Mouse (Mus musculus) naive thymus-derived CD4-positive, alpha-beta T cell, adult 5 months (primary cell): Measurements from ENCODE around the gene Gm20909. TPM values are rescaled to one million over a fixed set of nuclear protein-coding genes. Genes with fewer than 3 reads are reported as not detected.

Experiments
- polyA plus RNA-seq: library from polyadenylated mRNA; unstranded; fragments of 100-300 nt; shearing (Covaris generic); gene quantifications from one replicate; pipeline ENCODE4 v1.2.1, GENCODE M21; 2017

The Gm20909 gene
- polyA plus RNA-seq = not detected

GRCm38 (mm10) chrY:21164270-21164669 lies at the start of gene Gm20909:
Gm20909 (plus strand) TSS chrY:21164570.

Other genes starting within 250 kb of the Gm20909 start
- not detected for gene Gm29866, start 170.9 kb upstream of the Gm20909 start, polyA plus RNA-seq
- not detected for gene Gm20865, start 77.0 kb downstream of the Gm20909 start, polyA plus RNA-seq